Mouse (Mus musculus): Measurements from ENCODE around the gene 1700001K19Rik.

DNA sequence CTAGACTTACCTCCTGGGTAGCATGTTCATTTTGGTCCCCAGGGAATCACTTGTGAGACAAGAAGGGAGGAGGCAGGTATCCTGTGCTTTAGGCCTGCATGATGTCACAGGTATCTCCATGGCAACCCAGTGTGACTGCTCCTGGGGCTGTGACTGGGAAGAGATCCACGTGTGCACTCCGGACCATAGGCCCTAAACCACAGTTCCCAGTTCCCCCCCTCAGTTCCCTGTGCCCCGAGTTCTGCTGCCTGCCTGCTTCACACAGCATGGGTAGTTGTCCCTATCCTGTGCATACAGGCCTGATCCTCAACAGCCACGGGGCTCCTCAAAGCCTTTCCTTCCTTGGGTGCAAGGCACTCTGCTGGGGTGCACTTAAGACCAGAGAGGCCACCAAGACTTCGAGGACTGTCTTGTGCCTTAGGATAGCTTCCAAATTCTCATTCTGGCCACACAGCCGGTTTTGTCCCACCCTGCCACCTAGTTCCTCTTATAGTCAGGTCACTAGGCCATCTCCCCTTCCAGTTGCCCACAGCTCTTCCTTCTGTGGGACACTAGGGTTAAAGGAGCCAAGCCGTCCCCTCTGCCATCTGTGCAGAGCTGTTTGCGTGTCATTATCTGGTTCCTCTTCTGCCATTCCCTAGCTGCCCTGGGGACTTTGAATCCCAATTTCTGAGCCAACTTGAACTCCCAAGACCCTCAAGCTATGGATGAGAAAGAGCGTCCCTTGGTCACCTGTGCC lies at the start of gene 1700001K19Rik:
- no peak for TF ChIP-seq POLR2A (IDR thresholded peaks at IDR 0.05; ENCODE audit: borderline replicate concordance, insufficient read depth, low read length)
- no peak for TF ChIP-seq CTCF (IDR thresholded peaks at IDR 0.05; ENCODE audit: borderline replicate concordance, insufficient read depth, low read depth, low read length)
